Mouse (Mus musculus): ENCODE measurements around the gene Gtf2b.

Gtf2b gene

GRCm38 (mm10) chr3:142764995-142765777 is at the start of gene Gtf2b:
Gene Gtf2b, plus strand, starts transcription at chr3:142765045.
- in situ Hi-C loops (cut with MboI, MseI): no loop called here

GRCm38 (mm10) chr3:142725481-142725880 is 39.4 kb upstream of the Gtf2b start:
- in situ Hi-C loops (cut with MboI, MseI): no loop called here

GRCm38 (mm10) chr3:142725969-142726672 is 38.7 kb upstream of the Gtf2b start:
- in situ Hi-C loops (cut with MboI, MseI): no loop called here

GRCm38 (mm10) chr3:142734291-142734690 is 30.6 kb upstream of the Gtf2b start:
- in situ Hi-C loops (cut with MboI, MseI): loop anchor here (10.0 kb wide), 1 partner anchor 959 kb away; no protein-coding TSS in a partner anchor

GRCm38 (mm10) chr3:142740896-142741295 is 23.9 kb upstream of the Gtf2b start:
- in situ Hi-C loops (cut with MboI, MseI): no loop called here

GRCm38 (mm10) chr3:142743973-142744898 is 20.6 kb upstream of the Gtf2b start:
- in situ Hi-C loops (cut with MboI, MseI): no loop called here

- in situ Hi-C loops (cut with MboI, MseI): no loop called here
Measured at GRCm38 (mm10) chr3:142745076-142745475, 19.8 kb upstream of the Gtf2b start.

- in situ Hi-C loops (cut with MboI, MseI): no loop called here
Measured at GRCm38 (mm10) chr3:142747673-142748072, 17.2 kb upstream of the Gtf2b start.

GRCm38 (mm10) chr3:142749131-142749530 is 15.7 kb upstream of the Gtf2b start:
- in situ Hi-C loops (cut with MboI, MseI): no loop called here

- in situ Hi-C loops (cut with MboI, MseI): no loop called here
Measured at GRCm38 (mm10) chr3:142755132-142755867, 9.5 kb upstream of the Gtf2b start.

GRCm38 (mm10) chr3:142757841-142758240 is 7.0 kb upstream of the Gtf2b start:
- in situ Hi-C loops (cut with MboI, MseI): no loop called here

- in situ Hi-C loops (cut with MboI, MseI): no loop called here
Measured at GRCm38 (mm10) chr3:142758593-142758992, 6.3 kb upstream of the Gtf2b start.

- in situ Hi-C loops (cut with MboI, MseI): no loop called here
Measured at GRCm38 (mm10) chr3:142760356-142760755, 4.5 kb upstream of the Gtf2b start.

- in situ Hi-C loops (cut with MboI, MseI): no loop called here
Measured at GRCm38 (mm10) chr3:142765778-142766165, 927 bp downstream of the Gtf2b start.

GRCm38 (mm10) chr3:142768498-142768897 is 3.7 kb downstream of the Gtf2b start:
- in situ Hi-C loops (cut with MboI, MseI): no loop called here

- in situ Hi-C loops (cut with MboI, MseI): no loop called here
Measured at GRCm38 (mm10) chr3:142770518-142770917, 5.7 kb downstream of the Gtf2b start.

GRCm38 (mm10) chr3:142773538-142774191 is 8.8 kb downstream of the Gtf2b start:
- in situ Hi-C loops (cut with MboI, MseI): no loop called here

- in situ Hi-C loops (cut with MboI, MseI): loop anchor here (5.0 kb wide), 1 partner anchor 45 kb away; no protein-coding TSS in a partner anchor
Measured at GRCm38 (mm10) chr3:142777227-142777626, 12.4 kb downstream of the Gtf2b start.

- in situ Hi-C loops (cut with MboI, MseI): no loop called here
Measured at GRCm38 (mm10) chr3:142786423-142787072, 21.7 kb downstream of the Gtf2b start.

GRCm38 (mm10) chr3:142795587-142795986 is 30.7 kb downstream of the Gtf2b start:
- in situ Hi-C loops (cut with MboI, MseI): no loop called here
